Mouse (Mus musculus) regulatory T cell (primary cell): ENCODE measurements at regions not wholly inside any gene's neighbourhood (a gene's known extent, or its start where the extent isn't known, plus 50 kb on each side); places are given as distances from the start of the nearest gene placed in this dataset.

Source experiments
- in situ Hi-C: fragments of 300-600 bp; cut with MboI, MseI; formaldehyde crosslinking; loops from one replicate; pipeline ENCODE4 v1.15.1; 2025; ENCODE audit warnings: high pct_unique_total_duplicates

GRCm38 (mm10) chr13:115673729-115674128 lies 572.0 kb upstream of the Itga1 start:
- in situ Hi-C loops = no loop called here

GRCm38 (mm10) chr13:115671685-115672084 lies 569.9 kb upstream of the Itga1 start:
- in situ Hi-C loops = no loop called here

- in situ Hi-C loops = no loop called here
These were observed 567.8 kb upstream of the Itga1 start for GRCm38 (mm10) chr13:115669516-115669915.

GRCm38 (mm10) chr13:115655134-115655533 lies 553.4 kb upstream of the Itga1 start:
- in situ Hi-C loops = no loop called here

- in situ Hi-C loops = no loop called here
These were observed 551.2 kb upstream of the Itga1 start for GRCm38 (mm10) chr13:115652935-115653334.

- in situ Hi-C loops = no loop called here
These were observed 550.6 kb upstream of the Itga1 start for GRCm38 (mm10) chr13:115652352-115652751.

- in situ Hi-C loops = no loop called here
These were observed 529.8 kb upstream of the Itga1 start for GRCm38 (mm10) chr13:115631410-115632105.

- in situ Hi-C loops = no loop called here
These were observed 528.8 kb upstream of the Itga1 start for GRCm38 (mm10) chr13:115630603-115631002.

GRCm38 (mm10) chr13:115613174-115613573 lies 511.4 kb upstream of the Itga1 start:
- in situ Hi-C loops = no loop called here

- in situ Hi-C loops = no loop called here
These were observed 504.7 kb upstream of the Itga1 start for GRCm38 (mm10) chr13:115606441-115606840.

GRCm38 (mm10) chr13:115595126-115595671 lies 493.4 kb upstream of the Itga1 start:
- in situ Hi-C loops = no loop called here

- in situ Hi-C loops = no loop called here
These were observed 474.2 kb upstream of the Itga1 start for GRCm38 (mm10) chr13:115575967-115576366.

GRCm38 (mm10) chr13:115575052-115575891 lies 473.5 kb upstream of the Itga1 start:
- in situ Hi-C loops = no loop called here

GRCm38 (mm10) chr13:115541167-115541566 lies 439.4 kb upstream of the Itga1 start:
- in situ Hi-C loops = no loop called here

- in situ Hi-C loops = no loop called here
These were observed 434.1 kb upstream of the Itga1 start for GRCm38 (mm10) chr13:115535900-115536299.

- in situ Hi-C loops = no loop called here
These were observed 412.1 kb upstream of the Itga1 start for GRCm38 (mm10) chr13:115513914-115514313.

- in situ Hi-C loops = no loop called here
These were observed 410.4 kb upstream of the Itga1 start for GRCm38 (mm10) chr13:115512214-115512613.

- in situ Hi-C loops = no loop called here
These were observed 406.9 kb upstream of the Itga1 start for GRCm38 (mm10) chr13:115508646-115509045.

GRCm38 (mm10) chr13:115494399-115494798 lies 392.6 kb upstream of the Itga1 start:
- in situ Hi-C loops = no loop called here

- in situ Hi-C loops = no loop called here
These were observed 374.1 kb upstream of the Itga1 start for GRCm38 (mm10) chr13:115475861-115476260.

GRCm38 (mm10) chr13:115465689-115466088 lies 363.9 kb upstream of the Itga1 start:
- in situ Hi-C loops = no loop called here

- in situ Hi-C loops = no loop called here
These were observed 349.5 kb upstream of the Itga1 start for GRCm38 (mm10) chr13:115451244-115451643.
